Mouse (Mus musculus): ENCODE measurements around the gene Prss46. TPM values are rescaled to one million over a fixed set of nuclear protein-coding genes. Genes with fewer than 3 reads are reported as not detected.

Prss46 gene
- polyA plus RNA-seq, 1 experiment from 2014 or later = not detected

- no peak overlapping the region for H3K27ac ChIP-seq (replicated peaks; ENCODE audit: low read depth, low read length)
- H3K4me2 ChIP-seq (ENCODE audit: low read depth, severe bottlenecking) = no peak overlapping the region
- H3K4me3 ChIP-seq (ENCODE audit: low read depth, low read length) = no peak overlapping the region
- DNase-seq (ENCODE audit: low spot score) (no peak), ATAC-seq (ENCODE audit: insufficient number of reproducible peaks, low FRiP score, low TSS enrichment, low read depth) (no peak)
- no peaks in the 10 kb centered on the region for H3K36me3 ChIP-seq (ENCODE audit: control insufficient read depth, insufficient read depth, low read length)
- H3K27me3 ChIP-seq (ENCODE audit: control insufficient read depth, insufficient read depth, low read length) = no peaks in the 10 kb centered on the region
- no peaks in the 10 kb centered on the region for H3K9me3 ChIP-seq (ENCODE audit: control insufficient read depth, low read length)
- H3K4me1 ChIP-seq (ENCODE audit: control insufficient read depth, insufficient read depth, low read length) = no peaks in the 10 kb centered on the region
- 78% methylated on average over 4 of the region's 4 CpGs for WGBS
- H3K9ac ChIP-seq (ENCODE audit: low read length) = no peak overlapping the region
Observed at GRCm38 (mm10) chr9:110825426-110825825, 18.9 kb upstream of the Prss46 start.

- no peaks in the 10 kb centered on the region for H3K4me1 ChIP-seq (ENCODE audit: control insufficient read depth, insufficient read depth, low read length)
- no peaks in the 10 kb centered on the region for H3K27me3 ChIP-seq (ENCODE audit: control insufficient read depth, insufficient read depth, low read length)
- H3K4me2 ChIP-seq (ENCODE audit: low read depth, severe bottlenecking) = no peak overlapping the region
- H3K9me3 ChIP-seq (ENCODE audit: control insufficient read depth, low read length) = no peaks in the 10 kb centered on the region
- H3K27ac ChIP-seq (replicated peaks; ENCODE audit: low read depth, low read length) = no peak overlapping the region
- ATAC-seq (ENCODE audit: insufficient number of reproducible peaks, low FRiP score, low TSS enrichment, low read depth) = no peak
- DNase-seq (ENCODE audit: low spot score) = no peak
- 82% methylated on average over 7 of the region's 7 CpGs for WGBS
- no peak overlapping the region for H3K4me3 ChIP-seq (ENCODE audit: low read depth, low read length)
- H3K36me3 ChIP-seq (ENCODE audit: control insufficient read depth, insufficient read depth, low read length) = no peaks in the 10 kb centered on the region
- H3K9ac ChIP-seq (ENCODE audit: low read length) = no peak overlapping the region
Observed at GRCm38 (mm10) chr9:110825832-110826231, 18.5 kb upstream of the Prss46 start.

- no peaks in the 10 kb centered on the region for H3K4me1 ChIP-seq (ENCODE audit: control insufficient read depth, insufficient read depth, low read length)
- no peak within 1 kb of the TSS for H3K4me3 ChIP-seq (ENCODE audit: low read depth, low read length)
- 83% methylated on average over 3 of the region's 3 CpGs for whole genome bisulfite sequencing
- no peaks in the 10 kb centered on the region for H3K27me3 ChIP-seq (ENCODE audit: control insufficient read depth, insufficient read depth, low read length)
- no peaks in the 10 kb centered on the region for H3K36me3 ChIP-seq (ENCODE audit: control insufficient read depth, insufficient read depth, low read length)
- ATAC-seq (ENCODE audit: insufficient number of reproducible peaks, low FRiP score, low TSS enrichment, low read depth) (no peak), DNase-seq (ENCODE audit: low spot score) (no peak)
- H3K9ac ChIP-seq (ENCODE audit: low read length) = no peak within 1 kb of the TSS
- no peaks in the 10 kb centered on the region for H3K9me3 ChIP-seq (ENCODE audit: control insufficient read depth, low read length)
- H3K4me2 ChIP-seq (ENCODE audit: low read depth, severe bottlenecking) = no peak within 1 kb of the TSS
- H3K27ac ChIP-seq (replicated peaks; ENCODE audit: low read depth, low read length) = no peak within 1 kb of the TSS
Observed at GRCm38 (mm10) chr9:110826390-110826789, 17.9 kb upstream of the Prss46 start, which contains the start of gene Prss43. Gene Prss43 (plus strand): TSS chr9:110826690.

GRCm38 (mm10) chr9:110833021-110833420 is 11.3 kb upstream of the Prss46 start:
- 80% methylated on average over 5 of the region's 5 CpGs for WGBS
- ATAC-seq (ENCODE audit: insufficient number of reproducible peaks, low FRiP score, low TSS enrichment, low read depth) (no peak), DNase-seq (ENCODE audit: low spot score) (no peak)
- Histone ChIP-seq H3K4me3 (ENCODE audit: low read depth, low read length) (no peak overlapping the region), H3K9me3 (ENCODE audit: control insufficient read depth, low read length) (no peaks in the 10 kb centered on the region), H3K36me3 (ENCODE audit: control insufficient read depth, insufficient read depth, low read length) (no peaks in the 10 kb centered on the region), H3K9ac (ENCODE audit: low read length) (no peak overlapping the region), H3K4me2 (ENCODE audit: low read depth, severe bottlenecking) (no peak overlapping the region), H3K27me3 (ENCODE audit: control insufficient read depth, insufficient read depth, low read length) (no peaks in the 10 kb centered on the region), H3K4me1 (ENCODE audit: control insufficient read depth, insufficient read depth, low read length) (no peaks in the 10 kb centered on the region), H3K27ac (replicated peaks; ENCODE audit: low read depth, low read length) (no peak overlapping the region)

- H3K36me3 ChIP-seq (ENCODE audit: control insufficient read depth, insufficient read depth, low read length) = no peaks in the 10 kb centered on the region
- H3K9me3 ChIP-seq (ENCODE audit: control insufficient read depth, low read length) = no peaks in the 10 kb centered on the region
- no peak within 1 kb of the TSS for H3K9ac ChIP-seq (ENCODE audit: low read length)
- no peak within 1 kb of the TSS for H3K4me2 ChIP-seq (ENCODE audit: low read depth, severe bottlenecking)
- 73% methylated on average over 19 of the region's 19 CpGs for WGBS
- no peak for DNase-seq (ENCODE audit: low spot score)
- no peak within 1 kb of the TSS for H3K4me3 ChIP-seq (ENCODE audit: low read depth, low read length)
- H3K27ac ChIP-seq (replicated peaks; ENCODE audit: low read depth, low read length) = no peak within 1 kb of the TSS
- H3K27me3 ChIP-seq (ENCODE audit: control insufficient read depth, insufficient read depth, low read length) = no peaks in the 10 kb centered on the region
- H3K4me1 ChIP-seq (ENCODE audit: control insufficient read depth, insufficient read depth, low read length) = no peaks in the 10 kb centered on the region
- no peak for ATAC-seq (ENCODE audit: insufficient number of reproducible peaks, low FRiP score, low TSS enrichment, low read depth)
Observed at GRCm38 (mm10) chr9:110834411-110834810, 9.9 kb upstream of the Prss46 start, which contains the start of gene Prss45. Gene Prss45 (plus strand): TSS chr9:110834588.

- Histone ChIP-seq H3K4me2 (ENCODE audit: low read depth, severe bottlenecking) (no peak overlapping the region), H3K4me3 (ENCODE audit: low read depth, low read length) (no peak overlapping the region), H3K9ac (ENCODE audit: low read length) (no peak overlapping the region), H3K4me1 (ENCODE audit: control insufficient read depth, insufficient read depth, low read length) (no peaks in the 10 kb centered on the region), H3K27me3 (ENCODE audit: control insufficient read depth, insufficient read depth, low read length) (no peaks in the 10 kb centered on the region), H3K27ac (replicated peaks; ENCODE audit: low read depth, low read length) (no peak overlapping the region), H3K36me3 (ENCODE audit: control insufficient read depth, insufficient read depth, low read length) (no peaks in the 10 kb centered on the region), H3K9me3 (ENCODE audit: control insufficient read depth, low read length) (no peaks in the 10 kb centered on the region)
- no peak for DNase-seq (ENCODE audit: low spot score)
- 31% methylated on average over 10 of the region's 10 CpGs for WGBS
- ATAC-seq (ENCODE audit: insufficient number of reproducible peaks, low FRiP score, low TSS enrichment, low read depth) = no peak
Observed at GRCm38 (mm10) chr9:110834961-110835360, 9.3 kb upstream of the Prss46 start.

GRCm38 (mm10) chr9:110836112-110836511 is 8.2 kb upstream of the Prss46 start:
- ATAC-seq (ENCODE audit: insufficient number of reproducible peaks, low FRiP score, low TSS enrichment, low read depth) = no peak
- Histone ChIP-seq H3K27ac (replicated peaks; ENCODE audit: low read depth, low read length) (no peak overlapping the region), H3K36me3 (ENCODE audit: control insufficient read depth, insufficient read depth, low read length) (no peaks in the 10 kb centered on the region), H3K9ac (ENCODE audit: low read length) (no peak overlapping the region), H3K4me2 (ENCODE audit: low read depth, severe bottlenecking) (no peak overlapping the region), H3K27me3 (ENCODE audit: control insufficient read depth, insufficient read depth, low read length) (no peaks in the 10 kb centered on the region), H3K9me3 (ENCODE audit: control insufficient read depth, low read length) (no peaks in the 10 kb centered on the region), H3K4me3 (ENCODE audit: low read depth, low read length) (no peak overlapping the region), H3K4me1 (ENCODE audit: control insufficient read depth, insufficient read depth, low read length) (no peaks in the 10 kb centered on the region)
- WGBS = 67% methylated on average over 2 of the region's 2 CpGs
- DNase-seq (ENCODE audit: low spot score) = no peak

- H3K27me3 ChIP-seq (ENCODE audit: control insufficient read depth, insufficient read depth, low read length) = no peaks in the 10 kb centered on the region
- no peaks in the 10 kb centered on the region for H3K9me3 ChIP-seq (ENCODE audit: control insufficient read depth, low read length)
- H3K27ac ChIP-seq (replicated peaks; ENCODE audit: low read depth, low read length) = no peak overlapping the region
- no peak overlapping the region for H3K4me2 ChIP-seq (ENCODE audit: low read depth, severe bottlenecking)
- no peak for ATAC-seq (ENCODE audit: insufficient number of reproducible peaks, low FRiP score, low TSS enrichment, low read depth)
- no peak overlapping the region for H3K9ac ChIP-seq (ENCODE audit: low read length)
- DNase-seq (ENCODE audit: low spot score) = no peak
- H3K36me3 ChIP-seq (ENCODE audit: control insufficient read depth, insufficient read depth, low read length) = no peaks in the 10 kb centered on the region
- no peaks in the 10 kb centered on the region for H3K4me1 ChIP-seq (ENCODE audit: control insufficient read depth, insufficient read depth, low read length)
- WGBS = 90% methylated on average over 6 of the region's 6 CpGs
- H3K4me3 ChIP-seq (ENCODE audit: low read depth, low read length) = no peak overlapping the region
Observed at GRCm38 (mm10) chr9:110840905-110841304, 3.4 kb upstream of the Prss46 start.

GRCm38 (mm10) chr9:110841438-110841837 is 2.9 kb upstream of the Prss46 start:
- Histone ChIP-seq H3K4me3 (ENCODE audit: low read depth, low read length) (no peak overlapping the region), H3K9me3 (ENCODE audit: control insufficient read depth, low read length) (no peaks in the 10 kb centered on the region), H3K4me2 (ENCODE audit: low read depth, severe bottlenecking) (no peak overlapping the region), H3K9ac (ENCODE audit: low read length) (no peak overlapping the region), H3K27ac (replicated peaks; ENCODE audit: low read depth, low read length) (no peak overlapping the region), H3K27me3 (ENCODE audit: control insufficient read depth, insufficient read depth, low read length) (no peaks in the 10 kb centered on the region), H3K4me1 (ENCODE audit: control insufficient read depth, insufficient read depth, low read length) (no peaks in the 10 kb centered on the region), H3K36me3 (ENCODE audit: control insufficient read depth, insufficient read depth, low read length) (no peaks in the 10 kb centered on the region)
- DNase-seq (ENCODE audit: low spot score) (no peak), ATAC-seq (ENCODE audit: insufficient number of reproducible peaks, low FRiP score, low TSS enrichment, low read depth) (no peak)
- 80% methylated on average over 2 of the region's 2 CpGs for WGBS

All from limb, embryonic 11.5 days (tissue).